Mouse (Mus musculus) lung, postnatal 0 days (tissue): ENCODE data around the gene Nfil3.

Experiments
- CTCF ChIP-seq: IDR thresholded peaks from 2 replicates; pipeline ENCODE4 v1.5.1; 2016; ENCODE audit warnings: antibody characterized with exemption, mild to moderate bottlenecking
- EP300 ChIP-seq: IDR thresholded peaks from 2 replicates; pipeline ENCODE4 v1.6.1; 2016; ENCODE audit warnings: antibody characterized with exemption, mild to moderate bottlenecking, control low read depth

- TF ChIP-seq CTCF (no peak), EP300 (no peak)
Measured at GRCm38 (mm10) chr13:53018976-53019375, 38.1 kb upstream of the Nfil3 start.
